In the genomic region with DNA sequence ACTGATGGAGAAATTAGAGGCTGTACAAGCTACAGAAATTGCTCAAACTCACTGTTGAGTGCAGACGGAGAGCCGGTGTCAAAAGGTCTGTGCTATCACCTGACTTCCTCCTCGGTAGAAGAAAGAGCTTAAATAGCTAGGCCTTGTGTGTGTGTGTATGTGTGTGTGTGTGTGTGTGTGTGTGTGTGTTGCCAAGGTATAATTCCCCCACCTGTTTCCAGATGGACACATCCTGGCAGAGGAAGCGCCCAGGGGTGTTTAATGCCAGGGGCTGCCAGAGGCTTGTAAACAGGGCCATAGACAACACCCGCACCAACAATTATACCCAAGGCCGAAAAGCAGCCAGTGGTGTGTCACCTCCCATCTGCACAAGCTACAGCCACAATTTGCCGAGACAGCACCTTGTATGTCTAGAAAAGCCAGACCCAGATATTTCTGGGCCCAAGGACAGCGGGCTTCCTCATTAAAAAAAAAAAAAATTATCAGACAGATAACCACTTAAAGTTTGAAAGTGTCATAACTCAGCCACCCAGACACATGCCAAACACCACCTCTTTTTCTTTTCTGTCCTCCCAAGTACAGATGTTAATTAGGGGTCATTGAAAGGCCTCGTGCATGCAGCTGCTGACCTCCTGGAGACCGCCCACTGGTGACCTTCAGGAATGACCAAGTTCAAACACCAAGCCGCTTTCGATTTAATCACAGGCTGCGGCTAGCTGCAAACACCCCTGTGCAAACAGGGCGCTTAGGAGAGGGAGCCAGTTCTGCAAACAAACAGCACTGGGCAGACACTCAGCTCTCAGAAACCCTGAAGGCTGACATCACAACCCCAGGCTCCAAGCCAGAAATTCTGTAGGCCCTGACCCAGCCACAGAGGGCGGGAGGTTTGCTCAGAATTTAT, we compare ENCODE assay signal across 8 mouse cellular contexts.
DNase-seq lines count a peak whose midpoint lies in the region; ATAC-seq and TF ChIP-seq lines count a peak whose summit lies in the region.

No protein-coding gene starts in this region.

- no peak for TF ChIP-seq CTCF in brain, embryonic 14.5 days (IDR thresholded peaks at IDR 0.05; ENCODE audit: borderline replicate concordance, extremely low read depth, insufficient read depth, insufficient read length)

- H3K4me3 ChIP-seq in heart, embryonic 12.5 days, result no peak overlapping the region
- no peak overlapping the region for H3K4me3 ChIP-seq in limb, embryonic 14.5 days (replicated peaks; ENCODE audit: low read length)

- DNase-seq in heart, adult 18-20 months, result peak; percentile 83 to 84
- peak; percentile 56 for DNase-seq in brain, embryonic 14.5 days (ENCODE audit: low read depth)
- DNase-seq in heart, postnatal 4 days, result peak; percentile 76
- DNase-seq in limb, embryonic 14.5 days (ENCODE audit: low spot score), result peak; percentile 56
- DNase-seq in ovary, postnatal 36 days (ENCODE audit: low spot score), result peak; percentile 68
- DNase-seq in cerebellum, postnatal 4 days (ENCODE audit: low spot score in 2 of 2), result no peak

- H3K4me2 ChIP-seq in heart, embryonic 12.5 days, result no peak overlapping the region
- no peak overlapping the region for H3K4me2 ChIP-seq in limb, embryonic 14.5 days (replicated peaks; ENCODE audit: low read depth, low read length, severe bottlenecking)

- H3K9ac ChIP-seq in heart, embryonic 12.5 days, result no peak overlapping the region
- no peak overlapping the region for H3K9ac ChIP-seq in limb, embryonic 14.5 days (ENCODE audit: low read depth, low read length, severe bottlenecking)

- H3K9me3 ChIP-seq in heart, embryonic 12.5 days (replicated peaks), result peaks cover 15% of the 10 kb centered on the region
- 0 out of 2 replicates have a peak, but pooled peaks cover 5% of the 10 kb centered on the region for H3K9me3 ChIP-seq in limb, embryonic 14.5 days (ENCODE audit: control insufficient read depth, low read length)

- no peaks in the 10 kb centered on the region for H3K36me3 ChIP-seq in heart, embryonic 12.5 days
- no peaks in the 10 kb centered on the region for H3K36me3 ChIP-seq in limb, embryonic 14.5 days (ENCODE audit: control insufficient read depth, insufficient read depth, low read length)

- no peaks in the 10 kb centered on the region for H3K27me3 ChIP-seq in heart, embryonic 12.5 days (replicated peaks)
- H3K27me3 ChIP-seq in limb, embryonic 14.5 days (ENCODE audit: control insufficient read depth, insufficient read depth, low read length), result no peaks in the 10 kb centered on the region

- peaks cover 17% of the 10 kb centered on the region for H3K4me1 ChIP-seq in heart, embryonic 12.5 days (replicated peaks)
- peaks cover 4% of the 10 kb centered on the region; the same call in 1 of the 2 replicates for H3K4me1 ChIP-seq in limb, embryonic 14.5 days (ENCODE audit: control insufficient read depth, insufficient read depth, low read length)

- no peak overlapping the region for H3K27ac ChIP-seq in heart, embryonic 12.5 days (ENCODE audit: poor library complexity, severe bottlenecking)
- H3K27ac ChIP-seq in limb, embryonic 14.5 days (replicated peaks; ENCODE audit: low read depth, low read length), result no peak overlapping the region

- whole genome bisulfite sequencing in heart, embryonic 12.5 days, result 54% methylated on average over 15 of the region's 15 CpGs
- WGBS in limb, embryonic 14.5 days, result 39% methylated on average over 15 of the region's 15 CpGs

- ATAC-seq in heart, embryonic 12.5 days (ENCODE audit: insufficient number of reproducible peaks, low FRiP score), result no peak
- no peak for ATAC-seq in limb, embryonic 14.5 days (ENCODE audit: low FRiP score, low read depth)
- ATAC-seq in cerebellum, adult (ENCODE audit: insufficient number of reproducible peaks, low FRiP score, low TSS enrichment), result no peak

- no peak for TF ChIP-seq POLR2A in brain, embryonic 14.5 days (IDR thresholded peaks at IDR 0.05; ENCODE audit: borderline replicate concordance, extremely low read depth, insufficient read depth, insufficient read length, poor library complexity, severe bottlenecking)
- TF ChIP-seq POLR2A in limb, embryonic 14.5 days (IDR thresholded peaks at IDR 0.05; ENCODE audit: borderline replicate concordance, extremely low read depth, insufficient read depth, insufficient read length), result no peak

Comparison
In these comparisons a context has a peak if more than half of its experiments do, and no peak if none do; other contexts are left out.
1. DNase-seq: peak in heart, adult 18-20 months (2 of 2), brain, embryonic 14.5 days (single experiment), heart, postnatal 4 days (single experiment), limb, embryonic 14.5 days (single experiment) and ovary, postnatal 36 days (single experiment); none in cerebellum, postnatal 4 days (0 of 2).